Mouse (Mus musculus) neutrophil, adult 5-6 weeks (primary cell): Measurements from ENCODE around the gene Plk5. TPM values are rescaled to one million over a fixed set of nuclear protein-coding genes. Genes with fewer than 3 reads are reported as not detected.
"Not testable (repeated sequence)": the region's sequence is repeated elsewhere in the genome, so short reads cannot be mapped to it uniquely, and the experiment has no call there.

Source experiments
- ATAC-seq: fragments of 151-379, 151-347 bp; 2 replicates; pipeline ENCODE4 v1.8.0; 2017; ENCODE audit warnings: mild to moderate bottlenecking, moderate TSS enrichment; ENCODE audit not compliant: insufficient number of reproducible peaks, poor library complexity, low FRiP score, severe bottlenecking; ENCODE audit errors: extremely low read depth
- total RNA-seq: library from RNA; stranded (forward); fragments of 200-1000 nt; gene quantifications from 2 replicates; pipeline ENCODE4 v1.2.3, GENCODE M21; 2017

Plk5 gene
- total RNA-seq, 1 experiment from 2014 or later, result not detected

GRCm38 (mm10) chr10:80329273-80330081, 26.8 kb upstream of the Plk5 start, which contains the start of the genes Pcsk4 and Reep6:
Gene Pcsk4, minus strand, starts transcription at chr10:80329498.
Gene Reep6, plus strand, starts transcription at chr10:80329953.
- ATAC-seq, result peak; percentile 76

- no peak for ATAC-seq
Observed at GRCm38 (mm10) chr10:80330084-80330483, 26.2 kb upstream of the Plk5 start.

DNA sequence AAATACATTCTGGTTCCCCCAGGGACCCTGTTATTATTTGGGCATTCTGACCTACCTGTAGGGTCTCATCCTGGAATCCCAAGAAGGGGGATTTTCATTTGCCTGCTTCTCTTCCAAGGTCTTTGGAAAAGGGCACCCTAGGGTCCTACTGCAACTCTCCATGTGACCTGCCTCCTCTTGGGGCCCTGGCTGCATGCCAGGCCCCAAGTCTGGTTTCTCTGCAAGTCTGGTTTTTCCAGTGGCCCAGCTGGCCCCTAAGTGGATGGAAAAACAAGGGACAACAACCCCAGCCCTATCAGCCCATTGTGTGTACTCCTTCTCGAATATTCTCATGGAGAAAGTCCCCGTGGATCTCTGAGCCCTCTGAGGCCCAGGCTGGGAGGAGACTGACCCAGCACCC, 25.4 kb upstream of the Plk5 start:
- ATAC-seq, result no peak

DNA sequence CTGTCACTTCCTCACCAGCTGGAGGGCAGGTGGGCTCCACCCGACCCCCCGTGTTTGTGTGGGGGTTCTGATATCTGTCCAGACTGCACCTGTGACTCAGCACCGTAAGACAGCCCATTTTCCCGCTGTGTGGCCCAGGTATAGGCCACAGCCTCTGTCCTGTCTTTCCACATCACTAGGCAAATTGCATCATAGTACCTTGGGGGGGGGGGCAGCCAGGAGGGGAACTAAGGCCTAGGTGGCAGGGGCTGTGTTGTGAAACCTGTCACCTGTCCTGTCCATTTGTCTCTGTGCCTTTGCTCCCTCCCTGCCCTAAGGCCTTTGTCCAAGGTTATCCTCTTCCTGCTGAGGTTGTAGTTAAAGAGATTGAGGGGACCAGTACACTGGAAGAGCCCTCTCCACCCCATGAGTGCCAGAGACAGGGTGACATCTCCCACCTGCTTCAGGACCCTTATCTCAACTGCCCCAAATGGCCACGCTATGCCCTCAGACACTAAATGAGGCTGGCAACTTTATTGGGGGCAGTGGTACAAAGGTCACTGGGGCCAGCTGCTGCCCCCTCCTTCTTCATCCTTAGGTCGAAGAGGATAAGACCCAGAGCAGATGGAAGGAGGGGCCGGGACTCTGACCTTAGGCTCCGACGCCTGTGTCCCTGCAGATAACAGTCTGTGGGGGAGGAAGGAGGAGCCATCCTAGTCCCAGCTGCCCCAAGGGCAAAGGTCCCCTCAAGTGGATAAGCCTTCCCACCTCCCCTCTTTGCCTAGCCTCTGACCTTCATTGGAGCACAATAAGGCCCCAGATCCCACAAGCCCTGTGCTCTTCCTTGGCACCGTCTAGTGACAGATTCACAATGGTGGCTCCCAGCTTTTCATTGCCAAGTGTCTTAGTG, 24.4 kb upstream of the Plk5 start:
- ATAC-seq, result no peak

DNA sequence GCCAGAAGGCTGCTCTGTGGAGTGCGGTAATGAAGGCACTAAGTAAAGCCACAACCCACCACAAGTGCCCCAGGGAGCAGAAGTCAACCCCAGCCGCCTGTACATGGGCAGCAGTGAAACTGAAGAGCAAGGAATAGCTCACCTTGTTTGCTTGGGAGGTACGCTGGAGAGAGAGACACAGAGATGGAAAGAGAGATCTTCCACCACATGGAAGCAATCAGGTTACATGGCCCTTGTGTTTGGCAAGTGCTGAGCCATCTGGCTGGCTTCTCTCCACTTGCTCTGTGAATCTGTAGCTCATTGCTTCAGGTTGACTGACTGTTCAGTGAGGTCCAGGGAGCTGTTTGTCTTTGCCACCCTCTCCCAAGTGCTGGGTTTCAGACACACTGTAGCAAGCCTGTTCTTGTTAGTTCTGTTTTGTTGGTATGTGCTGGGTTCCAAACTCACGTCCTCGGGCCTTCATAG, 23.7 kb upstream of the Plk5 start:
- no peak for ATAC-seq

DNA sequence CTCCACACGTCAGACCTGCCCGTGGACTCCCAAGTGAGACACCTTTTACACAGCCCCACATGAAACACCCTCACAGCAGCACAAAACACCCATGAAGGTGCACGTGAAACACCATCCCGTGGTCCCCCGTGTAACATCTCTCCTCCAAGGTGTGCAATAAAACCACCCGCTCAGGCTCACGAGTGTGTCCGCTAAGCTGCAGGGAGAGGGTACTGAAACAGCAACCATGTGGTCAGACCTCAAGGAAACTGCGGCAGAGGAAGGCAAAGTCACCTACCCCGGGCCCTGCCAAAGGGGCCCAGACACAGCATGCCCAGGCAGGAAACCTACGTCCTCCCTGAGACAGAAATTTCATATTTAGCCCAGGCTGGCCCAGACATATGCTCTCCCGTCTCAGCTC, 20.0 kb upstream of the Plk5 start:
- ATAC-seq, result no peak

DNA sequence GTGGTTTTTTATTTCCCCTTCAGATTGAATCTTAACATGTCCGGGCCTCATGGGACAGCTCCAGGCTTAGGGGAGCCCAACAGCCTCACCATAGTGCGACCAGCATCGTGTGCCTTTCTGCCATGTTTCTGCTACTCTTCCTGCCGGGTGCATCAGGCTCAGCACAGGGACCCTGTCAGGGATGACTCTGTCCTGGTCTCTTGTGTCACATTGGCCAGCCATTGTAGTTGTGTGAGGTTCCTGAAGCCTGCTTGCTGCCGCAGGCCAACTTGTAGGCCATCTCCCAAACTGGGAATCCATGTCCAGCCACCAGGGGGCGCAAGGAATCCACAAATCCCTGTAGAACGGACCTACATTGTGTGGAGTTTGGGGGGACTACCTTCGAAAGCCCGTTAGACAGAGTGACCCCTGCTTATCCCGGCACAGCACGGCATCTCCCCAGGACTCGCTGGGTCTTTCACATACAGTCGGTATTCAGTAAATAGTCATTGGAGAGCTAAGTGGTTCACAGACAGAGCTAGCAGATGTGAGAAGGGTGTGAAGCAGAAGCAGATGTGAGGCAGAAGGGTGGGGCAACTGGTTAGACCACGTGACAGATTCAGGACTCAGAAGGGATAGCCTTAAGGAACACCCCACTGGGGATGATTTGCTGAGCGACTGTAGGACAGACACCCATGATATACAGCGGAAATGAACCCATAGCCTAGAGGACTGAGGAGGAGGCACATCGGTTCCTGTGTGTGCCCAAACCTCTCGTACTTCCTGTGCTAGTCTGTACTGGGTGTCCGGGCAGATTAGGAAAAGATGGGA, 16.1 kb upstream of the Plk5 start:
- peak; percentile 23; the same call in 1 of the 2 replicates for ATAC-seq

DNA sequence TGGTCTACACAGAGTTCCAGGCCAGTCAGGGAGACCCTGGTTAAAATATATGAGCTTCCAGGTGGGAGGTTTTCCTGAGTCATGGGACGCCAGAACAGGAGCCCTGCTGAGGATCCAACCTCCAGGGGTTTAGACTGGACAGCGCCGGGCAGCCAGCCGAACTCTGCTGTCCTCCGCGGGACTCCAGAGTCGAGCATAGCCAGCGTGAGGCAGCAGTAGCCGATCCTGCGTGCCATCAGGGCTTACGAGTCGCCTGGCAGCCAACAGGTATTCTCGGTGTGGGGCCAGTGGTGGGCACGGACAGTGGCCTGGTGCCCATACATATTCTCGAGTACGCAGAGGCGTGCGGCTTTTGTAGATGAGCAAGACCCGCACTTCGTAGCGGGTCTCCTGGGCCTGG, 15.2 kb upstream of the Plk5 start:
- no peak for ATAC-seq

DNA sequence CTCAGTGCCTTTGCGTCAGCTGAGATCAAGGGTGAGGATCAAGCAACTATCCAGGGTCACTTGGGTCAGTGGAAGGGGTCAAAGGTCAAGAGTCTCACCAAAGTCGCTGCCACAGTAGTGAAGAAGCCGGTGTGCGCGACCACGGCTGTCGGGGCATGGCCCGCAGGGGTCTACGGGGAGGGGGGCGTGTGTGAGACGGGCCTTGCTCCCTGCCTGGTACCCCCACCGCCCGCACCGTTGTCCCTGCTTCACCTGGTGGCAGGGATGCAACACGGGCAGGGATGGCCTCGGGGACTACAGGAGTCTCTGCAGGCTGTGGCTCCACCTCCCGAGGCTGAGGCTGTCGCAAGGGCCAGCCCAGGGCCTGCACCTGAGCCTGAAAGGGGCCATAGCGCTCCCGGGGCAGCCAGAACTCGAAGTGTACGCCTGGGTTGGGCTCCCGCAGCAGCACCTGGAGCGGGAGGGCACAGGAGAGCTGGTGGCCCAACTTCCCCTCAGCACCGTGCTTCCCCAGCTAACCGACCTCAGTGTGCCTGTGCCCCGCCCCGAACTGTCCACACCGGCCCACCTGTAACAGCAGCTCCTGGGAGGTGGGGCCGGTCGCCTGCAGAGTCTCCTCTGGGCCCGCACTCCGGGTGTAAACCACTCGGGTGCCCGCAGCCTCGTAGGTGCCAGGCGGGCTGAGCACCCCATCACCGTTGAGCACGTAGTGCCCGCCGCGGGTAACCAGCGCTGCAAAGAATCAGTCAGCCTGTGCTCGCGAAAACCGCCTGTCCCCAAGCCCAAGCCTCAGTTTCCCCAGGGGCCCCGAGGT, 14.6 kb upstream of the Plk5 start:
- ATAC-seq, result no peak

- no peak for ATAC-seq
Observed at GRCm38 (mm10) chr10:80342305-80342748, 13.9 kb upstream of the Plk5 start.

DNA sequence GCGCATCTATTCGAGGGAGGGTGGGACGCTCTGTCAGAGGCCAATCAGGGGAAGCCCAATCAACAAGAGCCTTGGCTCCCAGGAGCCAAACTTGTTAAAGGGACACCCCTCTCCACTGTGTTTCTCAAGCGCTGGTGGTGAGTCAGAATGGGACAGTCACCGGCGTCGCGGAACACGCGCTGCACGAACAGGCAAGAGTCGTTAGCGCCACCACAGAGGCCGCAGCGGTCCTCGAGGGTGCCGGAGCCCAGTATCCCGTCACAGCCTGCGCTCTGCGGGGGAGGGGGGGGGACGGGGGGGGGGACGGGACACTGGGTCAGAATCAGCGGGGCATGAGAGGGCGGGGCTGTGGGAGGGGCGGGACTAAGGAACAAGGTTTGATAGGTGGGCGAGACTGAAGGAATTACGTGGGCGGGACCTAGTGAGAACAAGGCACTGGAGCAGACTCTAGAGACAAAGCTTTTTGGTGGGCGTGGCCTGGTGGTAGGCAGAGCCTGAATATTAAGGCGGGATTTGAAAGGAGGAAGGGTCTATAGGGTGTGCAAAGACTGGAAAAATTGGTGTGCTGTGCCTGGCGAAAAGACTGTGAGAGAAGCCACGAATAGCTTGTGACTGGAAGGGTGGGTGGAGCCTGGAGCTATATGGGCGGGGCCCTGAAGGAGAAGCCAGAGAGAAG, 13.4 kb upstream of the Plk5 start:
- peak; percentile 27; the same call in 1 of the 2 replicates for ATAC-seq

DNA sequence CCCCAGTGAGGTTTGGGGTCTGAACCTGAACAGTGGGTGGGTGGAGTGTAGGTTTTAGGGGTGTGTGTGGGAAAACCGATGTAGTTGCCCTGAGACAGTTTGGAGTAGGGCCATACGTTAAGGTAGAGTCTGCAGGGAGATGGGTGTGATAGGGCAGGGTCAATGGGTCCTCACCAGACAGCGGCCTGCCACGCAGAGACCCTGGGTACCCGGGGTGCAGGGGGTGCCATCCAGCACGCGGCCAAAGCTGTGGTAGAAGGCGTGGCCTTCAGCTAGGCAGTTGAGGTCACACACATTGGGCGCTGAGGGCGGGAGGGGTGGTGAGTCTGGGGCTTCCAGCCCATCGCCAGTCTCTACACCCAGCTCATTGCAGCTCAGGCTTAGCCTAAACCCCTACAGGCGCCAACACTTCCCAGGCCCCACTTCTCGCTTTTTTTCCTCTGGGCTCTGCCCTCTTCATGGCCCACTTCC, 12.8 kb upstream of the Plk5 start:
- ATAC-seq, result no peak

- ATAC-seq, result no peak
Observed at GRCm38 (mm10) chr10:80344131-80344661, 12.1 kb upstream of the Plk5 start.

- ATAC-seq, result no peak
Observed at GRCm38 (mm10) chr10:80345122-80345521, 11.1 kb upstream of the Plk5 start.

DNA sequence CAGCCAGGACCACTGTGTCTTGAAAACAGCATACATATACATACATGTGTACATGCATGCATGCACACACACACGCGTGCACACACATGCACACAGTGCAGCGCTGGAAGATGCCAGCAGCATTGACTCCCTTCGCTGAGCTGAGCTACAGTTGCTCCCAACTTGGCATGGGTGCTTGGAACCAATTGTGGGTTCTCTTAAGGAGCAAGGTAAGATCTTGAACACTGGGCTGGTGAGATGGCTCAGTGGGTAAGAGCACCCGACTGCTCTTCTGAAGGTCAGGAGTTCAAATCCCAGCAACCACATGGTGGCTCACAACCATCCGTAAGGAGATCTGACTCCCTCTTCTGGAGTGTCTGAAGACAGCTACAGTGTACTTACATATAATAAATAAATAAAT, 10.3 kb upstream of the Plk5 start:
- ATAC-seq, result not testable (repeated sequence)

DNA sequence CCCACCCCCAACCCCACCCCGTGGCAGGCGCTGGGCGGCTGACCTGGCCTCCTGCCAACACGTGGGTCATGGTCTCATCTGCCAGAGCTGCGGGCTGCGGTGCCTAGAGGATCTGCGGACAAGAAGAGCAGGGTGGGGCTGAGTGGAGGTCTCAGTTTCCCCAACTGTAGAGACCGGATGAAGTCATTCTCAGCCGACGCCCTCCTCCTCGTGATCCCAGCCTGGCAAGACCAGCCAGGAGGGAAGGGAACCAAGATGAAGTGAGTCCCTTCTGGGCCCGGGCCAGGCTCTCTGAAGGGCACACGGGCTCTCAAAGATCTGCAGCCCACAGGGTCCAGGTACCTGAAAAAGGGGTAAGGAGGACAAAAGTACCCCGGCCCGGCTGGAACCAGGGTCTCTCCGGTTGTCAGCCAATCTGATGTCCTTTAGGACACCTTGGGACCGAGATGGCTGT, 8.7 kb upstream of the Plk5 start:
- ATAC-seq, result no peak

DNA sequence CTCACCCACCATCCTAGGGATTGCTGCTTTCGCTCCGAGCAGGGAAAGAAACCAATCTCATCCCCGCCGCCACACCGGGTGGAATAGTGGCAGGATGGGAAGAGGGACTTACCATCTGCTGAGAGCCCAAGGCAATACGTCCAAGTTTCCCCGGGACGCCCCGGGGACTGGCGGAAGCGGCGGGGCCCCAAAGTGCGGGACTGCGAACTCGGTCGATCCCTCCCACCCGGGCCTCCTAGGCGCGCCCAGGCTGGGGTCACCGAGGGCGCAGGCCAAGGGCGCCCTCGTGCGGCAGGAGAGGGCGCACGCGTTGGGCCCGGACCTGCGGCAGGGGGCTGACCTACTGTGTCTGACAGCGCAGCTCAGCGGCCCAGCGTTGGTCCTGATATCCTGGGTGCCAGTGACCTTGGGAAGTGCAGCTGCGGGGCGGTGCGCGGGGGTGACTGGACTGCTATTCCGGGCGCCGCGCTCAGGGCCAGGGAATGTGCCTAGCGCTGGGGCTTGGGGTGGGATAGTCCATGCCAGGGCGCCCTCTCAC, 7.9 kb upstream of the Plk5 start, which contains the start of gene Adamtsl5:
TSS of gene Adamtsl5 (minus strand) at position 169 of the 538 bp plus-strand sequence.
- ATAC-seq, result no peak
